8 mouse cellular contexts compared by ENCODE assay signal in genomic region chr13:76384664-76385435, GRCm38 (mm10). TPM values are rescaled to one million over a fixed set of nuclear protein-coding genes. Genes with fewer than 3 reads are reported as not detected.
DNase-seq lines count a peak whose midpoint lies in the region; ATAC-seq and TF ChIP-seq lines count a peak whose summit lies in the region.

No protein-coding gene starts in this region.

- intact Hi-C loops in heart, postnatal 36 days (cut with DNase I) = no loop called here

- peak overlapping the region; percentile 99 for H3K4me2 ChIP-seq in forebrain, embryonic 14.5 days (ENCODE audit: low read length)
- peak overlapping the region; percentile 99 for H3K4me2 ChIP-seq in neural tube, embryonic 12.5 days (replicated peaks)

- in situ Hi-C loops in ES-E14 (cut with MboI; ENCODE audit: low sequenced_read_pairs in 2 of 2, unreplicated experiment in 2 of 2) = no loop called here

- peak overlapping the region; percentile 64 to 82 for H3K4me3 ChIP-seq in ES-E14 (ENCODE audit: insufficient read depth in 1 of 2, low read depth in 1 of 2, low read length in 2 of 2, poor library complexity in 1 of 2, severe bottlenecking in 1 of 2)
- H3K4me3 ChIP-seq in forebrain, embryonic 14.5 days (ENCODE audit: low read depth, low read length) = peak overlapping the region; percentile 68
- peak overlapping the region; percentile 65 for H3K4me3 ChIP-seq in neural tube, embryonic 12.5 days

- no peak overlapping the region for H3K27ac ChIP-seq in ES-E14 (ENCODE audit: insufficient read depth, low read depth, low read length, poor library complexity, severe bottlenecking)
- no peak overlapping the region for H3K27ac ChIP-seq in forebrain, embryonic 14.5 days (ENCODE audit: low read depth, low read length)
- no peak overlapping the region for H3K27ac ChIP-seq in neural tube, embryonic 12.5 days

- under 1% methylated on average over 58 of the region's 58 CpGs for WGBS in forebrain, embryonic 14.5 days
- 2% methylated on average over 58 of the region's 58 CpGs for WGBS in neural tube, embryonic 12.5 days

- H3K4me1 ChIP-seq in ES-E14 (ENCODE audit: control insufficient read depth in 2 of 2, insufficient read depth in 2 of 2, low read length in 2 of 2, poor library complexity in 1 of 2) = no peaks in the 10 kb centered on the region
- H3K4me1 ChIP-seq in forebrain, embryonic 14.5 days (ENCODE audit: control insufficient read depth, insufficient read depth, low read length) = 0 out of 2 replicates have a peak, but pooled peaks cover 6% of the 10 kb centered on the region
- H3K4me1 ChIP-seq in neural tube, embryonic 12.5 days = peaks cover 4% of the 10 kb centered on the region; the same call in 1 of the 2 replicates

- DNase-seq in ES-E14 (ENCODE audit: low read depth, low spot score) = no peak
- DNase-seq in cerebellum, adult 11 months = peak; percentile 79
- peak; percentile 74 for DNase-seq in forebrain, embryonic 14.5 days (ENCODE audit: low spot score)
- peak; percentile 46 to 51 for DNase-seq in heart, postnatal 36 days
- peak; percentile 49 to 53 for DNase-seq in layer of hippocampus, adult 18-20 months (ENCODE audit: low spot score in 2 of 2)
- DNase-seq in lung, adult 18-20 months = peak; percentile 21 to 28
- DNase-seq in thymus, postnatal 25 days = peak; percentile 2

- H3K36me3 ChIP-seq in ES-E14 (ENCODE audit: control insufficient read depth, insufficient read depth, low read length, poor library complexity, severe bottlenecking) = no peaks in the 10 kb centered on the region
- H3K36me3 ChIP-seq in forebrain, embryonic 14.5 days (ENCODE audit: control insufficient read depth, insufficient read depth, low read length) = no peaks in the 10 kb centered on the region
- no peaks in the 10 kb centered on the region for H3K36me3 ChIP-seq in neural tube, embryonic 12.5 days

- peaks cover 7% of the 10 kb centered on the region; the same call in 1 of the 2 replicates for H3K27me3 ChIP-seq in forebrain, embryonic 14.5 days (replicated peaks; ENCODE audit: control insufficient read depth, insufficient read depth, low read length)
- H3K27me3 ChIP-seq in neural tube, embryonic 12.5 days (replicated peaks) = peaks cover 14% of the 10 kb centered on the region; the same call in 1 of the 2 replicates

- no peaks in the 10 kb centered on the region for H3K9me3 ChIP-seq in ES-E14 (ENCODE audit: control insufficient read depth, insufficient read depth, low read depth, low read length)
- no peaks in the 10 kb centered on the region for H3K9me3 ChIP-seq in forebrain, embryonic 14.5 days (replicated peaks; ENCODE audit: control insufficient read depth, low read length)
- no peaks in the 10 kb centered on the region for H3K9me3 ChIP-seq in neural tube, embryonic 12.5 days

- peak; percentile 93 for ATAC-seq in forebrain, embryonic 14.5 days
- peak; percentile 95 for ATAC-seq in neural tube, embryonic 12.5 days (ENCODE audit: low FRiP score, low read depth)

- peak overlapping the region; percentile 48 for H3K9ac ChIP-seq in ES-E14 (ENCODE audit: insufficient read depth, low read depth, low read length, poor library complexity, severe bottlenecking)
- peak overlapping the region; percentile 76 for H3K9ac ChIP-seq in forebrain, embryonic 14.5 days (ENCODE audit: low read length)
- peak overlapping the region; percentile 77 for H3K9ac ChIP-seq in neural tube, embryonic 12.5 days

TF ChIP-seq in ES-E14, 5 proteins besides CTCF, POLR2A, EP300 and RAD21:
- no peak for TF ChIP-seq ZNF384 (IDR thresholded peaks at IDR 0.05; ENCODE audit: low read depth, low read length)
- TF ChIP-seq HCFC1 (IDR thresholded peaks at IDR 0.05; ENCODE audit: borderline replicate concordance, insufficient read depth, low read length) = no peak
- no peak for TF ChIP-seq ZC3H11A (IDR thresholded peaks at IDR 0.05; ENCODE audit: borderline replicate concordance, low read depth, low read length)
- TF ChIP-seq CHD2 (IDR thresholded peaks at IDR 0.05; ENCODE audit: low read depth, low read length) = no peak
- TF ChIP-seq MAFK (IDR thresholded peaks at IDR 0.05; ENCODE audit: insufficient read depth, low read depth, low read length) = no peak

RNA-seq across cellular contexts. Expression of gene Mctp1, which starts 0.5 kb away (rescaled TPM):
- total RNA-seq in ES-E14 (2012; rRNA removed) = 0.21 and 0.80 TPM in 2 replicates
- polyA plus RNA-seq in forebrain, embryonic 14.5 days (2014; fragmentation: Nextera tagmentation; extraction: Ambion mirVana) = 4.0 and 4.8 TPM in 2 replicates
- 1 to 10 TPM; 2.7 to 2.9 TPM for total RNA-seq in heart, postnatal 36 days (2021)
- total RNA-seq in layer of hippocampus, adult 18-20 months (2021) = 10 to 100 TPM; 52.1 to 53.4 TPM
- 0.39 and 0.75 TPM in 2 replicates for polyA plus RNA-seq in neural tube, embryonic 12.5 days (2016; fragmentation: Nextera tagmentation; extraction: Ambion mirVana)

Comparison
In these comparisons a context has a peak if more than half of its experiments do, and no peak if none do; other contexts are left out.
1. RNA of gene Mctp1, which starts 0.5 kb away (total RNA-seq): 52.1 to 53.4 TPM in layer of hippocampus, adult 18-20 months; 2.7 to 2.9 TPM in heart, postnatal 36 days and 0.21 to 0.80 TPM in ES-E14; every median in the first group is over 10 times any median in the second.
2. Peak in every context shown above with its lines, with median percentiles within 50 percentile points of each other: H3K4me3 ChIP-seq and H3K9ac ChIP-seq.